Comparison of ENCODE assay signal across 23 mouse cellular contexts in the genomic region with DNA sequence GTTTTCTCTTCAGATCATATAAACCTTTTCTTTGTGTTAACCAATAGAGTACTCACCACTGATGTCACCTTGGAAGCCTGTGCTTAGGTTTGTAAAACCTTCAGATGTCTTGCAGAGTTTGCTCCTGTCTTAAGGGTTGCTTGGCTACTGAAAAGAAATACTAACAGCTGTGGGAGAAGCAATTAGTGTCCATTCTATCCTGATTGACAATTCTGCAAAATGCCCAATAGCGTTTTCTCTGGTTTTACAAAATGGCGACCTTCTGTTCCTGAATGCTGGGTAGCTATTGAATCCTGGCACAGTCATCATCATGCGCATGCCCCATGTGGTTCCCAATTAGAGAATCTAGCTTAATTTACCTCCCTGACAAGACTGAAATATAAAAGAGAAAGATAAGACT.
DNase-seq lines count a peak whose midpoint lies in the region; ATAC-seq lines count a peak whose summit lies in the region.
"Had no signal": no experiment of that assay in that cellular context is flagged by ENCODE, and none has a peak within 500 bp of the region (broad histone marks: within the 10 kb centered on the region; RNA-seq: fewer than 3 reads in every experiment).

No protein-coding gene starts in this region.

- no peaks in the 10 kb centered on the region for H3K27me3 ChIP-seq in forebrain, embryonic 11.5 days (ENCODE audit: control insufficient read depth, insufficient read depth, low read length)
- no peaks in the 10 kb centered on the region for H3K27me3 ChIP-seq in forebrain, embryonic 10.5 days (ENCODE audit: poor library complexity, severe bottlenecking)
- no peaks in the 10 kb centered on the region for H3K27me3 ChIP-seq in forebrain, embryonic 14.5 days (replicated peaks; ENCODE audit: control insufficient read depth, insufficient read depth, low read length)
- H3K27me3 ChIP-seq in midbrain, embryonic 14.5 days (ENCODE audit: control insufficient read depth, insufficient read depth, low read length): no peaks in the 10 kb centered on the region
- H3K27me3 ChIP-seq in heart, embryonic 10.5 days (ENCODE audit: insufficient read depth, poor library complexity, severe bottlenecking): no peaks in the 10 kb centered on the region
- H3K27me3 ChIP-seq: embryonic facial prominence, embryonic 15.5 days; heart, embryonic 15.5 days; hindbrain, embryonic 13.5 days had no signal

- ATAC-seq in forebrain, embryonic 11.5 days (replicated peaks; ENCODE audit: low FRiP score): peak; percentile 78
- peak; percentile 75 for ATAC-seq in forebrain, embryonic 14.5 days
- ATAC-seq in midbrain, embryonic 14.5 days (ENCODE audit: low FRiP score, low TSS enrichment): no peak
- ATAC-seq: CD4-positive, CD25-positive, alpha-beta regulatory T cell, adult 4 months; hindbrain, postnatal 0 days had no signal

- no peak overlapping the region for H3K4me3 ChIP-seq in forebrain, embryonic 11.5 days (ENCODE audit: low read depth, low read length)
- no peak overlapping the region for H3K4me3 ChIP-seq in forebrain, embryonic 10.5 days
- H3K4me3 ChIP-seq in forebrain, embryonic 14.5 days (ENCODE audit: low read depth, low read length): no peak overlapping the region
- H3K4me3 ChIP-seq in midbrain, embryonic 14.5 days (replicated peaks; ENCODE audit: low read depth, low read length): no peak overlapping the region
- H3K4me3 ChIP-seq in heart, embryonic 10.5 days: no peak overlapping the region
- H3K4me3 ChIP-seq: embryonic facial prominence, embryonic 15.5 days; erythroblast, embryonic 14.5 days; gastrocnemius, adult 2 months; heart, embryonic 15.5 days; hindbrain, embryonic 13.5 days had no signal

- no peaks in the 10 kb centered on the region for H3K36me3 ChIP-seq in forebrain, embryonic 11.5 days (ENCODE audit: control insufficient read depth, insufficient read depth, low read length)
- no peaks in the 10 kb centered on the region for H3K36me3 ChIP-seq in forebrain, embryonic 10.5 days (replicated peaks)
- H3K36me3 ChIP-seq in forebrain, embryonic 14.5 days (ENCODE audit: control insufficient read depth, insufficient read depth, low read length): no peaks in the 10 kb centered on the region
- no peaks in the 10 kb centered on the region for H3K36me3 ChIP-seq in midbrain, embryonic 14.5 days (ENCODE audit: control insufficient read depth, insufficient read depth, low read length)
- no peaks in the 10 kb centered on the region for H3K36me3 ChIP-seq in heart, embryonic 10.5 days
- H3K36me3 ChIP-seq: embryonic facial prominence, embryonic 15.5 days; G1E; heart, embryonic 15.5 days; hindbrain, embryonic 13.5 days had no signal

- no peak overlapping the region for H3K9ac ChIP-seq in forebrain, embryonic 11.5 days (ENCODE audit: low read length)
- no peak overlapping the region for H3K9ac ChIP-seq in forebrain, embryonic 14.5 days (ENCODE audit: low read length)
- H3K9ac ChIP-seq in midbrain, embryonic 14.5 days (replicated peaks; ENCODE audit: low read length): no peak overlapping the region
- H3K9ac ChIP-seq: embryonic facial prominence, embryonic 15.5 days; heart, embryonic 15.5 days; hindbrain, embryonic 13.5 days had no signal

- WGBS in forebrain, embryonic 11.5 days: 59% methylated on average over 3 of the region's 3 CpGs
- 77% methylated on average over 3 of the region's 3 CpGs for WGBS in forebrain, embryonic 10.5 days
- WGBS in forebrain, embryonic 14.5 days: 26% methylated on average over 3 of the region's 3 CpGs
- WGBS in midbrain, embryonic 14.5 days: 49% methylated on average over 3 of the region's 3 CpGs
- 78% methylated on average over 3 of the region's 3 CpGs for WGBS in heart, embryonic 10.5 days

- intact Hi-C loops in gastrocnemius, postnatal 36 days (cut with DNase I): no loop called here

- no peaks in the 10 kb centered on the region for H3K9me3 ChIP-seq in forebrain, embryonic 11.5 days (ENCODE audit: control insufficient read depth, low read length)
- H3K9me3 ChIP-seq in forebrain, embryonic 10.5 days: no peaks in the 10 kb centered on the region
- no peaks in the 10 kb centered on the region for H3K9me3 ChIP-seq in forebrain, embryonic 14.5 days (replicated peaks; ENCODE audit: control insufficient read depth, low read length)
- H3K9me3 ChIP-seq in midbrain, embryonic 14.5 days (ENCODE audit: control insufficient read depth, low read length): no peaks in the 10 kb centered on the region
- no peaks in the 10 kb centered on the region for H3K9me3 ChIP-seq in heart, embryonic 10.5 days
- H3K9me3 ChIP-seq: embryonic facial prominence, embryonic 15.5 days; G1E; heart, embryonic 15.5 days; hindbrain, embryonic 13.5 days had no signal

- H3K4me2 ChIP-seq in forebrain, embryonic 11.5 days (ENCODE audit: low read depth, low read length, severe bottlenecking): no peak overlapping the region
- H3K4me2 ChIP-seq in forebrain, embryonic 14.5 days (ENCODE audit: low read length): no peak overlapping the region
- H3K4me2 ChIP-seq in midbrain, embryonic 14.5 days (ENCODE audit: low read length): no peak overlapping the region
- H3K4me2 ChIP-seq: embryonic facial prominence, embryonic 15.5 days; heart, embryonic 11.5 days; heart, embryonic 15.5 days; hindbrain, embryonic 13.5 days had no signal

- DNase-seq in forebrain, embryonic 11.5 days (ENCODE audit: low spot score): no peak
- DNase-seq in forebrain, embryonic 10.5 days (ENCODE audit: extremely low spot score, low spot score): no peak
- DNase-seq in brain, adult 2 months (ENCODE audit: low read depth, low spot score): peak; percentile 11
- peak; percentile 60 for DNase-seq in forebrain, embryonic 14.5 days (ENCODE audit: low spot score)
- DNase-seq in midbrain, embryonic 14.5 days: peak; percentile 17
- DNase-seq in heart, embryonic 10.5 days (ENCODE audit: low spot score): no peak
- DNase-seq in gastrocnemius, postnatal 36 days: no peak
- DNase-seq: adrenal gland, postnatal 10 days; B cell, adult 2 months; cerebellum, adult 18-20 months; cerebellum, postnatal 10 days; embryo, embryonic 11 days; gastrocnemius, adult 2 months; heart, adult 18-20 months; heart, postnatal 14 days had no signal

- H3K4me1 ChIP-seq in forebrain, embryonic 11.5 days (replicated peaks; ENCODE audit: control insufficient read depth, insufficient read depth, low read length): no peaks in the 10 kb centered on the region; the same call in 1 of the 2 replicates
- peaks cover 6% of the 10 kb centered on the region for H3K4me1 ChIP-seq in forebrain, embryonic 10.5 days
- H3K4me1 ChIP-seq in forebrain, embryonic 14.5 days (ENCODE audit: control insufficient read depth, insufficient read depth, low read length): no peaks in the 10 kb centered on the region
- no peaks in the 10 kb centered on the region for H3K4me1 ChIP-seq in midbrain, embryonic 14.5 days (ENCODE audit: control insufficient read depth, insufficient read depth, low read length)
- no peaks in the 10 kb centered on the region for H3K4me1 ChIP-seq in heart, embryonic 10.5 days
- H3K4me1 ChIP-seq: embryonic facial prominence, embryonic 15.5 days; heart, embryonic 15.5 days; hindbrain, embryonic 13.5 days had no signal

- no peak overlapping the region for H3K27ac ChIP-seq in forebrain, embryonic 11.5 days (ENCODE audit: low read depth, low read length)
- H3K27ac ChIP-seq in forebrain, embryonic 10.5 days: no peak overlapping the region
- no peak overlapping the region for H3K27ac ChIP-seq in forebrain, embryonic 14.5 days (ENCODE audit: low read depth, low read length)
- H3K27ac ChIP-seq in midbrain, embryonic 14.5 days (replicated peaks; ENCODE audit: low read depth, low read length): no peak overlapping the region
- H3K27ac ChIP-seq in heart, embryonic 10.5 days: no peak overlapping the region
- H3K27ac ChIP-seq: embryonic facial prominence, embryonic 15.5 days; gastrocnemius, adult 2 months; heart, embryonic 15.5 days; hindbrain, embryonic 13.5 days; hindbrain, postnatal 0 days had no signal

Comparison
In these comparisons a context has a peak if more than half of its experiments do, and no peak if none do; other contexts are left out.
1. DNase-seq: peak in brain, adult 2 months (single experiment), forebrain, embryonic 14.5 days (single experiment) and midbrain, embryonic 14.5 days (single experiment); none in forebrain, embryonic 11.5 days (single experiment), forebrain, embryonic 10.5 days (single experiment), heart, embryonic 10.5 days (single experiment) and gastrocnemius, postnatal 36 days (0 of 2).